Mouse (Mus musculus) heart, postnatal 0 days (tissue): ENCODE data around the gene Gldc.

Source experiments
- CTCF ChIP-seq: IDR thresholded peaks from 2 replicates; pipeline ENCODE4 v1.5.1; 2016; ENCODE audit warnings: antibody characterized with exemption, control low read depth, low read depth
- EP300 ChIP-seq: IDR thresholded peaks from 2 replicates; pipeline ENCODE4 v1.6.1; 2016; ENCODE audit warnings: antibody characterized with exemption, low read depth

DNA sequence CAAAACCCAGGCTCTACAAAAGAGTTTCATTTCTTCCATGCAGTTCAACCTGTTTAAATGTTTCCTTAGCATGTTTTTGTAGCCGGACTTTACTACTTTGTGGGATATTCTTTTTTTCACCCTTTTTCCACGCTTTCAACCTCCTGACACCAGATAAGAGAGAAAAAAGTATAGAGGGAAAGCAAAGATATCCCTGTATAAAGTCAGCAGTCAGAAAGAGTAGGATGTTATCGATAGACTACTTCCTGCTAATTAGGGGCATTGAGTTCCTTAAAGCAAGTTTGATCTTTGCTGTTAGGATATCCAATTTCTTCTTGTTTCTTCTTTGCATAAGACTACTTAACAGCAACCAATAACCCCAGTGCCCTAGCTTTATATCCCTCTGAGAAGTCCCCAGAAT, 123.8 kb downstream of the Gldc start:
- no peak for TF ChIP-seq CTCF
- TF ChIP-seq EP300: no peak
